Mouse (Mus musculus) spleen, adult 2 months (tissue): ENCODE measurements at regions not wholly inside any gene's neighbourhood (a gene's known extent, or its start where the extent isn't known, plus 50 kb on each side); places are given as distances from the start of the nearest gene placed in this dataset.

Experiments used
- CTCF ChIP-seq: fragments of 200-500 bp; IDR thresholded peaks from 2 replicates; pipeline ENCODE4 v1.5.1; 2011; ENCODE audit warnings: mild to moderate bottlenecking, inconsistent platforms; ENCODE audit not compliant: insufficient read depth, insufficient read length, insufficient replicate concordance; ENCODE audit errors: extremely low read depth
- POLR2A ChIP-seq: fragments of 200-500 bp; IDR thresholded peaks from 2 replicates; pipeline ENCODE4 v1.6.1; 2011; ENCODE audit warnings: low read depth, low read length, inconsistent platforms

DNA sequence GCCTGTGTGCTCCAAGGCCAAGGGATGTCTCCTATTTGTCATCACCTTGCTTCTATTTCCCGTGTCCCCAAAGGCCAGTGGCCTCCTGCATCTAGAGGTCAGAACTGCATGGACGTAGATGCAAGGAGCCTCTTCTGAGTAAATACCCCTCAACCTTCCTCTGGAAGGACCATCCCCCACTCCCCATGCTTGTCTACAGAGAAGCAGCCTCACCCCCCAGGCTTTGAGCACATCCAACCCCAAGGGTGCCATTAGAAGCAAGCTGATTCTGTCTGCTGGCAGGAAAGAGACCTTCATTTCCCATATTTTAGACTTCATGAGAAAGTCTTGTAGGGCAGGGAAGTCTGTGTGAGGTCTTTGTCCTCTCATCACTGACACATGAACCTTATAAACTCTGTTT, 132.2 kb downstream of the Tshz3 start:
- TF ChIP-seq POLR2A (no peak), CTCF (no peak)
